Mouse (Mus musculus): ENCODE measurements around the gene Armc2.

The Armc2 gene

DNA sequence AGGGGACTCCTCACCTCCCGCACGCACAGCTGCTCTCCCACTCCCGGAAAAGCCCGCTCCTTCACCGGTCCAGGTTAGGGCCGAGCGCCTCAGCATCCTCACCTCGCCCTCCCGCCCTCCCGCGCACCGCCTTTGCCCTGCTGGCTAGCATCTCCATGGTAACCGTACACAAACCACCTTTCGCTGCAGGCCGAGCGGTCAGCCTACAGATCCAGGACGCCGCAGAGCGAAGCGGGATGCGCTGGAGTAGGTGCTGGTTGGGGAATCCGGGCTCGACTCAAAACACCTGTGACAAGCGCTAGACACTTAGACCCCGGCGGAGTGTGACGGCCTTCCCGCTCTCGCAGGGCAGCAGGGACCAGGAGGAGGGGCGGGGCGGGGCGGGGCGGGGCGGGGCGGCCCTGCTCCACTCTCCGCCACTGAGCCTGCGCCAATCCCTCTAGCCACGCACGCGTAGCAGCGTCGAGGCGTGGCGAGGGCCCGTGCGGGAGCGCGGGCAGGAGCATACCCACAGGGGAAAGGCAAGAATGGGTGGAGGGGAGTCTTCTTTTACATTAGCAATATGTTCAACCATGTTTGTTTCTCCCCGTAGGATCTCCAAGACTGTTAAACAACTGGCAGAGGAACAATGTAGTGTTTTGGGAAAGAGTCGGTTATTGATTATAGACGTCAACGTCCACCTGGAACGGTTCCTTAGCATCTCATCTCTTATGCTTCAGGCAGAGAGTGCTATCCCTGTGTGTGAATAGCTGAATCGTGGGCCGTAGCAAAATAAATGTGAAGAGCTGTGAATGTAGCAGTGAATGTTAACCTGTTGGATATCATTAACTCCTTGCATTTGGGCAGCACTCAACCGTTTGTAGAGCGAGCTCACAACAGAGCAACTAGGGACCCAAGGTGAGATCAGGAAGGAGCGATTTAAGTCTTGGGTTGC lies at the start of gene Armc2:
Gene Armc2 (minus strand): TSS at position 427 of the 934 bp plus-strand sequence.
- DNase-seq: peak; percentile 80

- DNase-seq: no peak
Observed at GRCm38 (mm10) chr10:42064446-42064845, 46.2 kb upstream of the Armc2 start.

- DNase-seq: no peak
Observed at GRCm38 (mm10) chr10:42059522-42059921, 41.3 kb upstream of the Armc2 start.

- no peak for DNase-seq
Observed at GRCm38 (mm10) chr10:42057746-42058145, 39.5 kb upstream of the Armc2 start.

DNA sequence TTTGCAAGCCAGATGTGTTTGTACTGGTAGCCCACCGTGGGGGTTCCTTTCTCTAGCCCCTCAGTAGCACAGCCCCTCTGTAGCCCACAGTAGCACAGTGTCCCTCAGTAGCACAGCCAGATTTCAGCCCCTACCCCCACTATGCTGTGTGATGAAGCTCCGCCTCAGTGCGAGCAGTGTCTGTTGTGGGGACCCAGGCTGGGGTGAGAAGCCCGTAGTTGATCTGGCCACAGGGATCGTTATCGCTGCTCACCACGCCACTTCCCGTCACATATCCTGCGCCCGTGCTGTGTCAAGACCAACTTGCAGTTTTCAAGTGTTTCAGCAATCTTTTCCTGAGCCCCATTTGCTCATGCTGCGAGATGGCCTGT lies 39.0 kb upstream of the Armc2 start:
- DNase-seq: no peak

DNA sequence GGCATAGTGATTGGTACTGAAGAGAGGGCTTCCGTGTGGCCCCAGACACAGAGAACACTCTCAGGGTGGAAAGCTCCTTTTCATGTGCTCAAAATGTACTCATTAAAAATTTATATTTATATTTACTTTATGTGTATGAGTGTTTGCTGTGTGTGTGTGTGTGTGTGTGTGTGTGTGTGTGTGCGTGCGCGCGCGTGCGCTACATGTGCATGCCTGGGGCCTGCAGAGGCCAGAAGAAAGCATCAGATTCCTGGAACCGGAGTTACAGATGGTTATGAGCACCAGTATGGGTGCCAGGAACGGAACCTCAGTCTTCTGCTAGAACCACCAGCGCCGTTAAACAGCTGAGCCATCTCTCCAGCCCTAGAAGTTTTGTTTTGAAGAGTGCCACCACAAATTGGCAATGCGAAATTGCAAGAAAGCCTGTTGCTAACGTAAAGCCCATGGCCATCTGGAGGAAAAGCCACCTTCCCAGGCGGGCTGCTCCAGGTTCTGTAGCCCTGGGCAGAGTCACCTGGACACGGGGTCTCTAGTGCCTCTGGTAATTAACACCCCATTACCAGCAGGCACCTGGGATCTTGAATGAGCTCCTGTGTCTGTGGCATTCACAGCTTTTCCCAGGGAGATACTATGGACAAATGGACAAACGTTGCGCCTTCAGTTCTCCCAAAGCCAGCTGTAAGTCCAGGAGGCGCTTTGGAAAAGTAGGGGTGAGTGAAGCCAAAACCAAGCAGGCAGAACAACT lies 38.4 kb upstream of the Armc2 start:
- no peak for DNase-seq

DNA sequence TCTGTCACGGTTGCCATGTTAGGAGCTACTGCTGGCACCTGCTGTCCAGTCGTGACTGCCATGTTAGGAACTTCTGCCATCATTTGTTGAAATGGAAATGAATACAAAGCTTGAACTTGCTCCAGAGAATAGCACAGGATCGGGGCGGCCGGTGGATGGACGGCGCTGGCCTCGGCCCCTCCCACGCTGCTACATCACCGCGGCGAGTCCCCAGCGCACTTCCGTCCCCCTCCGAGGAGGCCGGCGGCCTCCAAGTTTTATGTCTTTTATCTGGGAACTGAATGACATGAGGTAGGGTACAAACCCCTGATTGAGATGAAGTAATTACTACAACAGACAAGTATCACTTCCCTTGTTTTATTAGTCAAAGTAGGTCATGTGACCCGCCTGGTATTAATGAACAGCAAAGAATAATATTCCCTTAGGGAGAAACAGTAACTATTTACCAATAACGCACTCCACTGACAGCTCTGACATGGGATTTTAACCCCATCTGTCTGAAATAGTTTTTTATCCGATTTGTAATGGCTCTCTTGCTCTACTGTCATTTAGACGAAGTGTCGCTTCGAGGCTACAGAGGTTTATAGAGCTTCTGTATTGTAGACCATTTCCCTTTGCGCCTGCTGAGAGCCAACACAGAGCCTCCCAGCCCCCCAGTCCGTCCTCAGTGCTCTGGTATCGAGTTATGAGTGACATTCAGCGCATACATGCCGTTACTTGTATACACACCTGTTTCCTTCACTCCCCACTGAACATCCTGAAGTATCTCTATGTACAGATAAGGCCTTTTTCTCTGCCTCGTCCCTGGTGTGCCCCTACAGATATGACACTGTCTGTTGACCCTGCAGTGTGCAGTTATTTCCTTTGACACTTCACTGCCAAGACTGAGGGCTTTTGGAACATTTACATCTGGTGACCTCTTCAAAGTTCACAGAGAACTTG lies 37.3 kb upstream of the Armc2 start:
- DNase-seq: no peak

DNA sequence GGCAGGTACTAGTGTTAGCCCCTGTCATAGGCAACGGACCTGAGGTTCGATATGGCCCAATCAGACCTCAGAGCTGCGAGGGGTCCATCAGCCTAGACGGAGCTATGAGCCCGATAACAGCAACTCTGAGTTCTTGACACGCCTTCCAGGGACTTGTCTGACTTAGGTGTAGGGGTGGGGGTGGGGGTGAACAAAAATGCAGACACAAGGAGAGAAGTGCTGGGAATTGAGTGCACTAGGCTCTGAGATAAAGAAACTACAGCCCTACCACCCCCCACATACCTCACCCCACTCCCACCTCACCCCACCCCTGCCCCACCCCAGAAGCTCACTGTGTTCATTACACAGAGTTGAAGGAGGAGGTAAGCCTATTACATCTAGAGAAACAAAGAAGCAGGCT lies 32.8 kb upstream of the Armc2 start:
- no peak for DNase-seq

GRCm38 (mm10) chr10:42048648-42049047 lies 30.4 kb upstream of the Armc2 start:
- no peak for DNase-seq

DNA sequence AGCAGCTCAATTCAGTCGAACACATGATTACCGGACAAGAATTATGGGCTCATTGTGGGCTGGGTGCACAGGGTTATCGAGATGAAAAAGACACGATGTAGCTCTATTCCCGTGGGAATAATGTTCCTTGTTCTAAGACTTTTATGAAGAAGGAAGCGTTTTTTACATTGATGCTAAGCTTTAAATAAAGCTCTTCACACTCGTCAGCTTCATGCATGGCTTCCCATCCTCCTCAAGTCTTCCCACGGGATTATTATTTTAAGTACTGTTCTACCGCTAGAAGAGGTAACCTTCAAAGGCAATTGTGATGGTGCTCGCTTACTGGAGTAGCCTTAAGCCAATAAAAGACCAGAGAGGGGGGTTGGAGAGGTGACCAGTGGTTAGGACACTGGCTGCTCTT lies 26.3 kb upstream of the Armc2 start:
- no peak for DNase-seq

GRCm38 (mm10) chr10:42043307-42043706 lies 25.1 kb upstream of the Armc2 start:
- DNase-seq: no peak

GRCm38 (mm10) chr10:42042881-42043280 lies 24.6 kb upstream of the Armc2 start:
- DNase-seq: no peak

GRCm38 (mm10) chr10:42042087-42042486 lies 23.8 kb upstream of the Armc2 start:
- no peak for DNase-seq

DNA sequence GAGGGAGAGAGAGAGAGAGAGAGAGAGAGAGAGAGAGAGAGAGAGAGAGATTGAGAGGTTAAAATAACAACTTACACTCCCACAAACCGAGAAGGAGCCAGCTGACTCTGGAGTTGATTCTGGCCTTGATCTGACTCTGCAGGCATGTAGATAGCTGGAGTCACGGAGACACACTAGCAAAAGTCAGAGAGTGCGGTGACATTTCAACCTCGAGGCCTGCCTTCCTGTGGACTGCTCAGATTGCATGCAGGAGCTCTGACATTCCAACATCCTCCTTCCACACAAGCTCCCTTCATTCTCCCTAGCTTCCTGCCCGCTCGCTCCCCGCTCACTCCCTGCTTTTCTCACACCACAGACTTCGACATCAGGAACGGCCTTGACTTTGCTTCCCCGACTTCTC lies 20.3 kb upstream of the Armc2 start:
- no peak for DNase-seq

GRCm38 (mm10) chr10:42037301-42037870 lies 19.1 kb upstream of the Armc2 start:
- no peak for DNase-seq

- no peak for DNase-seq
Observed at GRCm38 (mm10) chr10:42036846-42037245, 18.6 kb upstream of the Armc2 start.

DNA sequence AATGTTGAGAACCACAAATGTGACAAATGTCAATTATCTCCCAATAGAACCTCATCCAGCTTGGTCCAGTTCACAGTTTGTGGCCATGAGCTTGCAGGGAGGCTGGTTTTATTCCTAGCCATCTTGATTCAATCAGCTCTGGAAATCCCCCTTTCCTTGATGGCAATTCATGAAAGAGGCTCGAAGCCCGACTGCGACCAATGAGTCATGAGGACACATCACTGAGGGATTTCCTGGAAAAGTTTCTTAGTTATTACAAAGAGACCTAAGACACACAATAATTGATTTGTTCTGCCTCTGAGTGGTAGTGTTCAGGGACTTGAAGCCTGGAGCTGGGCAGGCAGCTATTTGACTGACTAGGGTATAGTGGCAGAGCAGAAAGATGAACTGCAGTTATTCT lies 15.3 kb upstream of the Armc2 start:
- DNase-seq: no peak

GRCm38 (mm10) chr10:42031021-42031420 lies 12.8 kb upstream of the Armc2 start:
- peak; percentile 93 for DNase-seq

DNA sequence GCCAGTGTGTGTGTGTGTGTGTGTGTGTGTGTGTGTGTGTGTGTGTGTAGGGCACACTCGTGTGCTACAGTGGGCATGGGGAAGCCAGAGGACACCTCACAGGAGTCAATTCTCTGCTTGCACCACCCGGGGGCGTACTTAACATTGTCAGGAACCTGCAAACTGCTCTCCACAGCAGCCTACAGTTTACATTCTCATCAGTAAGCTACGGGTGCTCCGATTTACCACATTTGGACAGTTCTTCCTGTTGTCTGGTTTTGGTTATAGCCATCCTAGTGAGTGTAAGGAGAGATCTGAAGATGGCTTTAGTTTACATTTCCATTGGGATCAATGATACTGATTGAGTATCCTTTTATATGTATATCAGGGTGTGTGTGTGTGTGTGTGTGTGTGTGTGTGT lies 11.3 kb upstream of the Armc2 start:
- DNase-seq: no peak

DNA sequence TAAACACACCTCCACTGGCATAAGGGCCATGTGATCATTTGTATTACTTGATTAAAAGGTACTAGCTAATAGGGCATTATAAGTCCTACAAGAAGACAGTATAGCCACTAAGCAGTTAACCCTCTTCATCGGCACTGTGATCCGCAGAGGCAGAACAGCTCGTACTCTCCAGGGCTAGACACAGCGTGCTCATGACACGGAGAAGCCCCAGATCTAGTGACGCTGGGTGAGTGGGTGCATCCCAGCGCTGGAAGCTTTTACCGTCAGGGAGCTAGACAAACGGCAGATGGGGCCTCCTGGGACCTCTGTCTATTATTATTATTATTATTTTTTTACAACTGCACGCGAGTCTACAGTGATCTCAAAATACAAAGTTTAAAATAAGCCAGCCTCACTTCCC lies 9.1 kb upstream of the Armc2 start:
- no peak for DNase-seq

DNA sequence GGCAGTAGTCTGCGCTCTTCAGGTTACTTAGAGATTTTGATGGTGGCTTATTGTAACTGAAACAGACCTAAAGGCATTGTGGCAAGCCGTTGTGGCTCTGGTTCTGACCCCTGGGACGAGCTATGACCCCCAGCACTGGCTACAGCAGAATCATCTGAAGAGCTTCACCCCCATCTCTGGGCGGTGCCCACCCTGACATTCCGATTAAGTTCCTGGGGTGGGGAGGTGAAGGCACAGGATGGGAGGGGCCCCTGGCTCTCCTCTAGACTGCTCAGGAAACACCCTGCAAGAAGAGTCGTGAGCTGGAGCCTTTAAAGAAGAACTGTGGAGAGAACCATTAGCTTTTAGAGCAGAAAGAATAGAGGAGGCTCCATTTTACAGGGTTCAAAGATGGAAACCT lies 6.2 kb upstream of the Armc2 start:
- DNase-seq: no peak

GRCm38 (mm10) chr10:42021536-42021935 lies 3.3 kb upstream of the Armc2 start:
- no peak for DNase-seq

DNA sequence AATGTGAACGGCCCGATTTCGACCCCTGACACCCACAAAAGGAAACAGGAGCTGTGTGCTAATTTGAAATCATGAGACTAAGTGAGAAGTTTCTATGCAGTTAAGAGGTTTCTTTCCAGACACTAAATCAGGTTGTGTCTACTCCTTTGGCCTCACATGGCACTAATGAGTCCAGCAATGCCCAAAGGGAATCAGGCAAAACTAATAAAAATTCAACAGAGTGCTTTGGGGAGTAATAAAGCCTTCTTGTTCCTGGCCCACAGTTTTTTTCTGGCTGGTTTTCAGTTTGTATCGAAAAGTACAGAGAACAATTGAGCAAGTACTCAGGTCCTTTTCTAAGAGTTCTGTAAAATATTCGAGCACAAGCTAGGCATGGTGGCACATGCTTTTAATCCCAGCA lies 4.2 kb downstream of the Armc2 start:
- no peak for DNase-seq
